Mouse (Mus musculus): ENCODE results near the gene Arap1.

DNA sequence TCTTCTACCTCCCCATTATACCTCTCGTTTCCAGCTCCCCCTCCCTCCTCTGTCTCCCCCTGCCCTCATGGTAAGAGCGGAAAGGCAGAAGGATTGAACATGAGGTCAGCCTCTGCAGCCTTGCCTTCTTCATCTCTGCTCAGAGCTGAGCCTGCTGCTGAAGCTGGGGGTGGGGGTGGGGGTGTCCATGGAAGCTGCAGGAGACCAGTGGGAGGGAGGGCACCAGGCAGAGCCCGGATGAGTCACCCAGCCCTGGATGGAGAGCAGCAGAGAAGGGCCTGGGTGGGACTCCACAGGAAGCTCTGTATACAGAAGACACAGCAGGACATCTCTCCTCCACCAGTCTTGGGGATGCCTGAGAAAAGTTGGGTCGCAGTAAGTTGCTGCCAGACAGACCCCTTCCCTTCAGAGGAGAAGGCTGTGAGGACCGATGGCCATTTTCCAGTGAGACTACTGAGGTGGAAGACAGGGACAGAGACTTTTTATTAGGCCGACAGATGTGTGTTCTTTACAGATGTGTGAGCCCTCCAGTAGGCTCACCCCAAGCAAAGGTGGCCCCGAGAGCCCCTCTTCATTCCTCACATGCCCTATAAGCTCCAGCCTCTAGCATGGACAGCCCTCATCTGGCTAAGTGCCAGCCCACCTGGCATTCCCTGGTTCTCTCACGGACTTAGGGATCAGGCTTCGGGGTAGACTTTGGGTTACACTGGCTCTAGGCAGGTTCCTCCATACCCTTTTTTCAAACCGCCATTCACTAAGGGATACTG is 17.6 kb upstream of the Arap1 start:
- TF ChIP-seq CTCF (IDR thresholded peaks at IDR 0.05; ENCODE audit: extremely low read depth, insufficient read depth, insufficient read length, insufficient replicate concordance) (no peak), POLR2A (IDR thresholded peaks at IDR 0.05; ENCODE audit: low read depth, low read length) (no peak)
